Mouse (Mus musculus): ENCODE measurements at regions not wholly inside any gene's neighbourhood (a gene's known extent, or its start where the extent isn't known, plus 50 kb on each side); places are given as distances from the start of the nearest gene placed in this dataset.

DNA sequence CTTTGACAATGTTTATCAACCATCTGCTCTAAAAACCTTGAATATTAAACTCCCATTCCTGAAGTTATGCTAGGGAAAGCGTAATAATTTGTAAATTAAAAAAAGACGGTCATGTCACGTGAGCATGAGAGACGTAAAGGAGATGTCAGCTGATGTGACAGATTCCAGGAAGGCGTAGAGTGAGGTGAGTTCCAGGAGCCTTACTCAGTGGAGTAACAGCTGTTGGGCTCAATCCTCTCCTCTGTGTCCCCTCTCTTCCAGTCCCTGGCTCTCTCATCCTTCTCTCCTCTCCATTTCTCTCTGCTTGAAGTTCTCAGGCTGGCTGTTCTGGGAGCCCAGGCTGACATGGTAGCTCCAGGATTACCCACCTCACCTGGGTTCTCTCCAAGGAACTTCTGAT, 138.4 kb upstream of the Fmo9 start:
- no peak for TF ChIP-seq POLR2A (IDR thresholded peaks at IDR 0.05; ENCODE audit: extremely low read depth, insufficient read depth, low read length)
- no peak for TF ChIP-seq CTCF (IDR thresholded peaks at IDR 0.05; ENCODE audit: extremely low read depth, insufficient read depth, low read length)

Data from cortical plate, adult 2 months (tissue).